In genomic region chr16:31359542-31359941, GRCm38 (mm10) we compare ENCODE assay signal across 26 mouse cellular contexts. TPM values are rescaled to one million over a fixed set of nuclear protein-coding genes. Genes with fewer than 3 reads are reported as not detected.
DNase-seq lines count a peak whose midpoint lies in the region; ATAC-seq and TF ChIP-seq lines count a peak whose summit lies in the region.
"Had no signal": no experiment of that assay in that cellular context is flagged by ENCODE, and none has a peak within 500 bp of the region (broad histone marks: within the 10 kb centered on the region; RNA-seq: fewer than 3 reads in every experiment).

No protein-coding gene starts in this region.

- no peaks in the 10 kb centered on the region for H3K9me3 ChIP-seq in heart, embryonic 11.5 days (replicated peaks; ENCODE audit: control insufficient read depth, low read length)
- H3K9me3 ChIP-seq in intestine, postnatal 0 days (ENCODE audit: control insufficient read depth), result no peaks in the 10 kb centered on the region
- H3K9me3 ChIP-seq: embryonic facial prominence, embryonic 13.5 days; forebrain, embryonic 12.5 days; hindbrain, embryonic 13.5 days; limb, embryonic 13.5 days had no signal

- H3K27ac ChIP-seq in heart, embryonic 11.5 days (ENCODE audit: low read depth, low read length), result no peak overlapping the region
- H3K27ac ChIP-seq in intestine, postnatal 0 days (ENCODE audit: low read depth, low read length), result peak overlapping the region; percentile 86; the same call in 1 of the 2 replicates
- H3K27ac ChIP-seq in thymus, adult 2 months (ENCODE audit: control insufficient read depth, insufficient read depth, low read length), result no peak overlapping the region
- H3K27ac ChIP-seq: embryonic facial prominence, embryonic 13.5 days; forebrain, embryonic 12.5 days; hindbrain, embryonic 13.5 days; limb, embryonic 13.5 days had no signal

- H3K4me3 ChIP-seq in heart, embryonic 11.5 days (ENCODE audit: low read depth, low read length), result no peak overlapping the region
- H3K4me3 ChIP-seq in intestine, postnatal 0 days (ENCODE audit: low read depth, low read length), result no peak overlapping the region
- no peak overlapping the region for H3K4me3 ChIP-seq in thymus, adult 2 months (ENCODE audit: control insufficient read depth, insufficient read depth, low read length)
- H3K4me3 ChIP-seq: embryonic facial prominence, embryonic 13.5 days; forebrain, embryonic 12.5 days; hindbrain, embryonic 13.5 days; limb, embryonic 13.5 days had no signal

- intact Hi-C loops in heart, postnatal 36 days (cut with DNase I), result loop anchor here (5.0 to 10.0 kb wide), 2 partner anchors 242 to 385 kb away; no protein-coding TSS in a partner anchor

- no peak for DNase-seq in heart, postnatal 36 days
- peak; percentile 23 for DNase-seq in testis, postnatal 10 days (ENCODE audit: low spot score)
- DNase-seq in testis, postnatal 14 days (ENCODE audit: low spot score), result no peak
- no peak for DNase-seq in lung, postnatal 25 days (ENCODE audit: low spot score)
- DNase-seq in thymus, adult 2 months, result no peak
- DNase-seq in frontal cortex, postnatal 14 days (ENCODE audit: low spot score in 2 of 2), result no peak
- DNase-seq: adrenal gland, postnatal 10 days; cerebellum, adult 2 months; cerebellum, postnatal 36 days; embryo, embryonic 11 days; kidney, adult 9 months; kidney, postnatal 14 days; layer of hippocampus, postnatal 36 days; lung, postnatal 10 days; right cerebral cortex, adult 18-20 months; thymus, postnatal 36 days had no signal

- no peaks in the 10 kb centered on the region for H3K27me3 ChIP-seq in heart, embryonic 11.5 days (ENCODE audit: control insufficient read depth, insufficient read depth, low read length)
- no peaks in the 10 kb centered on the region for H3K27me3 ChIP-seq in intestine, postnatal 0 days (replicated peaks; ENCODE audit: control insufficient read depth, insufficient read depth, low read length)
- no peaks in the 10 kb centered on the region for H3K27me3 ChIP-seq in thymus, adult 2 months (ENCODE audit: control insufficient read depth, insufficient read depth, low read length)

- TF ChIP-seq CTCF in intestine, postnatal 0 days (IDR thresholded peaks at IDR 0.05; ENCODE audit: low read depth), result no peak
- no peak for TF ChIP-seq CTCF in thymus, adult 2 months (IDR thresholded peaks at IDR 0.05; ENCODE audit: borderline replicate concordance, control insufficient read depth, extremely low read depth, insufficient read depth, low read length, poor library complexity)

- peak overlapping the region; percentile 39 for H3K4me2 ChIP-seq in heart, embryonic 11.5 days
- H3K4me2 ChIP-seq in intestine, postnatal 0 days (replicated peaks; ENCODE audit: low read depth), result peak overlapping the region; percentile 54; the same call in 1 of the 2 replicates
- H3K4me2 ChIP-seq: embryonic facial prominence, embryonic 13.5 days; forebrain, embryonic 12.5 days; hindbrain, embryonic 13.5 days; limb, embryonic 13.5 days had no signal

- no peak for ATAC-seq in heart, embryonic 11.5 days (replicated peaks; ENCODE audit: insufficient number of reproducible peaks, low FRiP score, low TSS enrichment)
- ATAC-seq in intestine, postnatal 0 days, result peak; percentile 32
- ATAC-seq: CD4-positive, CD25-positive, alpha-beta regulatory T cell, adult 4 months had no signal

- no peak for TF ChIP-seq POLR2A in thymus, adult 2 months (IDR thresholded peaks at IDR 0.05; ENCODE audit: control insufficient read depth, extremely low read depth, insufficient read depth, low read length, poor library complexity)

- 48% methylated on average over 5 of the region's 5 CpGs for WGBS in heart, embryonic 11.5 days (ENCODE audit: insufficient replicate concordance)
- 37% methylated on average over 5 of the region's 5 CpGs for WGBS in intestine, postnatal 0 days
- 93% methylated on average over 5 of the region's 5 CpGs for WGBS in thymus, adult 2 months

- H3K36me3 ChIP-seq in heart, embryonic 11.5 days (ENCODE audit: control insufficient read depth, insufficient read depth, low read length), result no peaks in the 10 kb centered on the region
- no peaks in the 10 kb centered on the region for H3K36me3 ChIP-seq in intestine, postnatal 0 days (ENCODE audit: control insufficient read depth, insufficient read depth)
- H3K36me3 ChIP-seq in thymus, adult 2 months (ENCODE audit: control insufficient read depth, insufficient read depth, low read length), result no peaks in the 10 kb centered on the region
- H3K36me3 ChIP-seq: embryonic facial prominence, embryonic 13.5 days; forebrain, embryonic 12.5 days; hindbrain, embryonic 13.5 days; limb, embryonic 13.5 days had no signal

- H3K9ac ChIP-seq in heart, embryonic 11.5 days (ENCODE audit: low read depth, low read length), result no peak overlapping the region
- H3K9ac ChIP-seq in intestine, postnatal 0 days (ENCODE audit: low read depth, low read length), result no peak overlapping the region
- H3K9ac ChIP-seq: embryonic facial prominence, embryonic 13.5 days; forebrain, embryonic 12.5 days; hindbrain, embryonic 13.5 days; limb, embryonic 13.5 days had no signal

- H3K4me1 ChIP-seq in heart, embryonic 11.5 days (ENCODE audit: control insufficient read depth, insufficient read depth, low read length), result peaks cover 8% of the 10 kb centered on the region
- peaks cover 1% of the 10 kb centered on the region; the same call in 1 of the 2 replicates for H3K4me1 ChIP-seq in intestine, postnatal 0 days (replicated peaks; ENCODE audit: control insufficient read depth, insufficient read depth, low read length)
- no peaks in the 10 kb centered on the region for H3K4me1 ChIP-seq in thymus, adult 2 months (replicated peaks; ENCODE audit: control insufficient read depth, insufficient read depth, low read length)
- H3K4me1 ChIP-seq: embryonic facial prominence, embryonic 13.5 days had no signal

RNA-seq across cellular contexts. Expression of gene Apod, which starts 44.9 kb away (rescaled TPM):
- not detected in 2 replicates for polyA plus RNA-seq in heart, embryonic 11.5 days (2014; fragmentation: Nextera tagmentation; extraction: Ambion mirVana)
- 1 to 10 TPM; 3.8 to 7.2 TPM for total RNA-seq in heart, postnatal 36 days (2021)
- 0.50 and 0.77 TPM in 2 replicates for polyA plus RNA-seq in intestine, postnatal 0 days (2015; fragmentation: Nextera tagmentation; extraction: Ambion mirVana)
- 4.3 and 6.1 TPM in 2 replicates for polyA plus RNA-seq in thymus, adult 2 months (2012; rRNA removed)
- total RNA-seq: megakaryocyte progenitor cell, adult 5-6 weeks had no signal
- polyA plus RNA-seq: CD4-positive, CD25-positive, alpha-beta regulatory T cell, adult 4 months; erythroblast, embryonic 14.5 days; liver, embryonic 16.5 days had no signal
